Comparison of ENCODE assay signal across 10 mouse cellular contexts in the genomic region with DNA sequence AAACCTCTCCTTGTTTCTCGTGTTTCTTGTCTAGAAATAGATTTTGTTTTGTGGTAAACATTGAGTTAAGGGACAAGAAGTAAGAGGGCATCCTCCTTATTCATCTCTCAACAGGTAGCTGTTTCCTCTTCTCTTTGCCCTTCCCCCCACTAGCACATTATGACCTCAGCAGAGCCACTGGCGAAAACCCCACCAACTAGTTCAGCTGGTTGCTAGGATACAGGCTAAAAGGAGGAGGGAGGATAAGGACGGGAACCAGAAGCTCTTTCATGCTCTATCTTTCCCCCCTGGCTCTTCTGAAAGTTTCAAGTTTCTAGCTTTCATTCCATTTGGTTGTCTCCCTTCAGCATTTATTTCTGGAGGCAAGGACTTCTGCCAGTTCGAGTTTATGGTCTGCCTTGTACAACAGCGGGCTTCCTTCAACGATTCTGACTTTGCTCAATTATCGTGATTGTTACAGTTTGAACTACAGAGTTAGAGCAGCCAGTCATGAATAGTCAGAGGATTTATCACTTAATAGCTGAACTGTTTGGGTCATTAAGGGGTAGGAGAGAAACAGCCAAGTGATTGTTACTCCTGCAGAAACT.
DNase-seq lines count a peak whose midpoint lies in the region; ATAC-seq and TF ChIP-seq lines count a peak whose summit lies in the region.
"Had no signal": no experiment of that assay in that cellular context is flagged by ENCODE, and none has a peak within 500 bp of the region (broad histone marks: within the 10 kb centered on the region; RNA-seq: fewer than 3 reads in every experiment).

No protein-coding gene starts in this region.

- no peak for ATAC-seq in kidney, postnatal 0 days (replicated peaks; ENCODE audit: low FRiP score, low read depth)
- ATAC-seq: liver, postnatal 0 days had no signal

- no peak overlapping the region for H3K4me2 ChIP-seq in kidney, postnatal 0 days (ENCODE audit: low read length)

- 24% methylated on average over 7 of the region's 7 CpGs for WGBS in kidney, adult 2 months
- 31% methylated on average over 7 of the region's 7 CpGs for WGBS in kidney, postnatal 0 days

- H3K36me3 ChIP-seq in kidney, adult 2 months (ENCODE audit: control insufficient read depth, insufficient read depth, low read length) = no peaks in the 10 kb centered on the region
- no peaks in the 10 kb centered on the region for H3K36me3 ChIP-seq in kidney, postnatal 0 days (ENCODE audit: insufficient read depth, low read length)

- peak overlapping the region; percentile 60; the same call in 1 of the 2 replicates for H3K27ac ChIP-seq in kidney, adult 2 months (ENCODE audit: insufficient read depth, low read depth, low read length)
- H3K27ac ChIP-seq in kidney, postnatal 0 days = peak overlapping the region; percentile 19; the same call in 1 of the 2 replicates
- H3K27ac ChIP-seq: layer of hippocampus, adult 2 months had no signal

- no peak for TF ChIP-seq CTCF in kidney, adult 2 months (conservative IDR thresholded peaks at IDR 0.05; ENCODE audit: insufficient read depth, insufficient read length, low read depth, low read length)
- no peak for TF ChIP-seq CTCF in kidney, postnatal 0 days (IDR thresholded peaks at IDR 0.05; ENCODE audit: low read depth)

- no peaks in the 10 kb centered on the region for H3K4me1 ChIP-seq in kidney, adult 2 months (ENCODE audit: control insufficient read depth, insufficient read depth, low read length)
- H3K4me1 ChIP-seq in kidney, postnatal 0 days (replicated peaks; ENCODE audit: insufficient read depth, low read length) = no peaks in the 10 kb centered on the region

- no peaks in the 10 kb centered on the region for H3K27me3 ChIP-seq in kidney, adult 2 months (replicated peaks; ENCODE audit: control insufficient read depth, insufficient read depth, low read length)
- H3K27me3 ChIP-seq in kidney, postnatal 0 days (ENCODE audit: insufficient read depth, low read length) = no peaks in the 10 kb centered on the region

- no peak overlapping the region for H3K9ac ChIP-seq in kidney, postnatal 0 days (ENCODE audit: low read depth, low read length)
- H3K9ac ChIP-seq: liver, postnatal 0 days had no signal

- TF ChIP-seq POLR2A in kidney, adult 2 months (IDR thresholded peaks at IDR 0.05; ENCODE audit: low read depth, low read length) = no peak

- H3K4me3 ChIP-seq in kidney, adult 2 months (ENCODE audit: insufficient read depth, low read depth, low read length) = no peak overlapping the region
- H3K4me3 ChIP-seq in kidney, postnatal 0 days (replicated peaks; ENCODE audit: low read depth, low read length) = no peak overlapping the region
- H3K4me3 ChIP-seq: layer of hippocampus, adult 2 months had no signal

- no peaks in the 10 kb centered on the region for H3K9me3 ChIP-seq in kidney, postnatal 0 days (replicated peaks; ENCODE audit: low read length)

- peak; percentile 6 for DNase-seq in kidney, adult 2 months
- DNase-seq in kidney, adult 11 months = no peak
- peak; percentile 1 for DNase-seq in 3T3-L1 (ENCODE audit: low read depth, low spot score)
- peak; percentile 64 for DNase-seq in ES-CJ7 (ENCODE audit: low read depth, low spot score)
- peak; percentile 55 for DNase-seq in kidney, postnatal 0 days (ENCODE audit: low spot score)
- DNase-seq in cerebellum, postnatal 25 days = no peak
- DNase-seq in right cerebral cortex, postnatal 10 days (ENCODE audit: low spot score in 2 of 2) = no peak
- DNase-seq in urinary bladder, adult 2 months (ENCODE audit: low spot score) = no peak
- DNase-seq: liver, postnatal 0 days had no signal

Comparison
In these comparisons a context has a peak if more than half of its experiments do, and no peak if none do; other contexts are left out.
1. DNase-seq: peak in kidney, adult 2 months (single experiment), 3T3-L1 (single experiment), ES-CJ7 (single experiment) and kidney, postnatal 0 days (single experiment); none in kidney, adult 11 months (single experiment), cerebellum, postnatal 25 days (0 of 2), right cerebral cortex, postnatal 10 days (0 of 2) and urinary bladder, adult 2 months (single experiment).